Mouse (Mus musculus) spleen, adult 2 months (tissue): ENCODE results near the gene Cdk7.
A peak's percentile ranks its signal among the peaks of the same experiment; 100 is the strongest.

Source experiments
- CTCF ChIP-seq: fragments of 200-500 bp; IDR thresholded peaks from 2 replicates; pipeline ENCODE4 v1.5.1; 2011; ENCODE audit warnings: mild to moderate bottlenecking, inconsistent platforms; ENCODE audit not compliant: insufficient read depth, insufficient read length, insufficient replicate concordance; ENCODE audit errors: extremely low read depth
- POLR2A ChIP-seq: fragments of 200-500 bp; IDR thresholded peaks from 2 replicates; pipeline ENCODE4 v1.6.1; 2011; ENCODE audit warnings: low read depth, low read length, inconsistent platforms

DNA sequence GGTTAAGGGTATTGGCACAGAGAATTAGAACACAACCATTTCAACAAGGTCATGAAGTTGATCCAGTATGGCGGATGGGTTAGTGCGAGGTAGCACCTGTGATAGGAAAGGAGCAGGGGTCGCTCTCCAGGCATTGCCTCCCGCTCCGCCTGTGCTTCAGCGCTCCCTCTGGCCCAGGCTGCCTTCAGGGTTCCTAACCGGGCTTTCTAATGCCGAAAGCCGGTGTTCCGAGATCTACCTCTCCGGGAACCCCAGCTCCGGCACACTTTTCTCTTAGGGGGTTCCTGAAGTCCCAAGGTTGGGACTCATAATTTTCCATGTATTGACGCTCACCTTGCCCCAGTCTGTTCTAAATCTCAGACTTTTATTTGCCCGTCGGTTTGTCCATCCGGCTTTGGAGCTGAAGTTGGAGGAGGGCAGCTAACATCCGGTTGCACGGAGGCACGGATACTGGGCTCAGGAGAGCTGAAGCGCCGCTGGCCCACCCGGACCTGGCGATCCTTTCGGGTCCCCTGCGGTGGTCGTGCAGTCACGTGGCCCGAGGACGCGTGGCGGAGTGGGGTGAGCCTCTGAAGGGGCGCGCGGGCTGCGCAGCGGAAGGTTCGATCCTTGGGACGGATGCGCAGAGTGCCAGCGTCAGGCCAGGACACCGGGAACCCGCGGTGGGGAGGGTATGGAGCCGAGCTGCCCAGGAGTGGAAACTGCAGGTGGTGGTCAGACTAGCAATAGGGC is 61.3 kb downstream of the Cdk7 start, which contains the start of gene Ccdc125:
- no peak for TF ChIP-seq CTCF
- peak; percentile 25 for TF ChIP-seq POLR2A
